Mouse (Mus musculus) kidney, adult 2 months (tissue): ENCODE measurements around the gene Aoc2.

Source experiments
- CTCF ChIP-seq: fragments of 200-500 bp; conservative IDR thresholded peaks from 2 replicates; pipeline ENCODE4 v1.5.1; 2011; ENCODE audit warnings: low read depth, mild to moderate bottlenecking, control low read depth, low read length, moderate library complexity, mixed read lengths; ENCODE audit not compliant: insufficient read depth, insufficient read length
- POLR2A ChIP-seq: fragments of 200-500 bp; IDR thresholded peaks from one replicate; pipeline ENCODE4 v1.6.1; 2011; ENCODE audit warnings: low read depth, low read length, control low read depth

DNA sequence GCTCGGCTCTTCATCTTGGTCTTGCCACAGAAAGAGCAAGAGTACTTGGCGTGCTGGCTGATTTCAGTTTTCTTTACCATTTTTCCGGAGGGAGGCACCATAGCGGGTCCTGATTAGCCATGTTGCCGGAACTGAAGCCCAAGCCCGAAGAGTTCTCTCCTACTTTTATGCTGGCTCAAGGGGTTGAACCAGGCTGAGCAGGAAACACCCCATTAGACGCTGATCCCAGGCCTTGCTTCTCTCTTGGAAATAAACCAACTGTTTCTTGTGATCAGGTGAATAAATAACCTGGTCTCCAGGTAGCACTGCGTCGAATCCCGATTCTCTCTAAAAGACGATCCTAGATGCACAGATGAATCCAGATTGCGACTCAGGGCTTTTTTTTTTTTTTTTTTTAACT, 28.6 kb downstream of the Aoc2 start:
- no peak for TF ChIP-seq CTCF
- no peak for TF ChIP-seq POLR2A
